Mouse (Mus musculus) cerebellum, adult 2 months (tissue): Measurements from ENCODE around the gene Wdfy1. TPM values are rescaled to one million over a fixed set of nuclear protein-coding genes. Genes with fewer than 3 reads are reported as not detected.

Experiments used
- DNase-seq, 2 experiments: peaks; one replicate each; pipeline ENCODE4 v3.0.0; 2021
- H3K27ac ChIP-seq: fragments of 200-500 bp; 2 replicates; pipeline ENCODE4 v1.5.1; 2012; ENCODE audit warnings: low read length, control low read depth, inconsistent platforms; ENCODE audit not compliant: insufficient read depth
- H3K27me3 ChIP-seq: fragments of 200-500 bp; 2 replicates; pipeline ENCODE4 v1.6.1; 2012; ENCODE audit warnings: inconsistent platforms, mild to moderate bottlenecking, low read length, moderate library complexity; ENCODE audit not compliant: control insufficient read depth, insufficient read depth
- H3K4me1 ChIP-seq: fragments of 200-500 bp; 2 replicates; pipeline ENCODE4 v1.6.1; 2011; ENCODE audit warnings: low read length; ENCODE audit not compliant: control insufficient read depth, insufficient read depth
- H3K4me3 ChIP-seq: fragments of 200-500 bp; replicated peaks from 2 replicates; pipeline ENCODE3; 2011; ENCODE audit warnings: mild to moderate bottlenecking, low read depth, low read length, control low read depth; ENCODE audit not compliant: insufficient read depth
- CTCF ChIP-seq: fragments of 200-500 bp; IDR thresholded peaks from 2 replicates; pipeline ENCODE4 v1.5.1; 2011; ENCODE audit warnings: low read depth, mild to moderate bottlenecking, control low read depth, low read length, moderate library complexity, borderline replicate concordance; ENCODE audit not compliant: insufficient read depth
- POLR2A ChIP-seq: fragments of 200-500 bp; IDR thresholded peaks from 2 replicates; pipeline ENCODE4 v1.6.1; 2011; ENCODE audit warnings: low read length, control low read depth, borderline replicate concordance; ENCODE audit not compliant: insufficient read depth
- WGBS: fragments of 180-500 bp; shearing (Covaris S2); methylation state at CpG from one replicate; pipeline ENCODE4 v1.1.7; 2018; 5-methylcytosine and 5-hydroxymethylcytosine counted together
- polyA plus RNA-seq: library from polyadenylated mRNA; depleted of rRNA; stranded (reverse); fragments of >200 nt; gene quantifications from 2 replicates; pipeline ENCODE4 v1.2.3, GENCODE M21; 2012

Wdfy1 gene
- polyA plus RNA-seq, 1 experiment: 29.9 TPM

DNA sequence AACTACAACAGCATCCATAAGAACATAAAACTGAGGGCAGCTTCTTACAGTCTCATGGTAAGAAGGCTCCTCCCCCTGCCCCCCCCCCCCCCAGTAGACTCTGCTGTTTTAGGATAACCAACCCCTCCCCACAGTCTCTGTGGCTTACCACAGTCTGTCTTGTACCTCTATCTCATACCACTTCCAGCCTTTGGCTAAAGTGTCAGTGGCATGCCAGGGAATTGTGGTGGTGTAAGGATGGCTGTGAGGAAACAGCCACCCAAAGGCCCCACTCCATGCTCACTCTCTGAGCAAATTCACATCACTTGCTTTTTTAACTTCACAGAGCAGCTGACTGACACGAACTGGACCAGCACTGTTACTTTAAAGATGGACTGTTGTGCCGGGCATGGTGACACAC is 77.4 kb downstream of the Wdfy1 start:
- WGBS: 88% methylated on average over 2 of the region's 2 CpGs
- TF ChIP-seq POLR2A: no peak
- no peak for TF ChIP-seq CTCF

DNA sequence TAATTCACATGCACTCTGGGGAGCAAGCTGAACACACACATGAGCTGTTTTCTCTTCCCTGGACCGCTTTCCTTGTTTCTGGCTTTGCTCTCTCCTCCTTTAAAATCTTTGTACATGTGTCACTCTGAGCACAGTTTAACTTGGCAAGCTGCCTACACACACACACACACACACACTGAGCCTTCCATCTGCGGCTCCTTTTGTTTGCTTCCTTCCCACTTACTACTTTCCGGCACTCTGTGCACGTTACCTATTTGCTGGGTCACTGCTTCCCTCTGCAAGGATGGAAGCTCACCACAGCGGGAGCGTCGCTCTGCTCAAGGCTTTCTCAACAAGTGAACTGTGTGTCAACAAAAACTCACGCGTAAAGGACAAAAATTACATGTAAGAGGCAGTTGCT is 78.6 kb downstream of the Wdfy1 start:
- peak in 1 of 2 experiments; percentile 20 for DNase-seq
- 3% methylated on average over 9 of the region's 9 CpGs for WGBS
- Histone ChIP-seq H3K27me3 (no peaks in the 10 kb centered on the region), H3K27ac (no peak overlapping the region), H3K4me3 (no peak overlapping the region), H3K4me1 (peaks cover 3% of the 10 kb centered on the region)
- TF ChIP-seq POLR2A: no peak
- no peak for TF ChIP-seq CTCF

More for the DNA sequence above, 77.4 kb downstream of the Wdfy1 start:
- Histone ChIP-seq H3K4me3 (no peak overlapping the region), H3K27ac (no peak overlapping the region), H3K4me1 (peaks cover 3% of the 10 kb centered on the region), H3K27me3 (no peaks in the 10 kb centered on the region)
- no peak for DNase-seq

DNA sequence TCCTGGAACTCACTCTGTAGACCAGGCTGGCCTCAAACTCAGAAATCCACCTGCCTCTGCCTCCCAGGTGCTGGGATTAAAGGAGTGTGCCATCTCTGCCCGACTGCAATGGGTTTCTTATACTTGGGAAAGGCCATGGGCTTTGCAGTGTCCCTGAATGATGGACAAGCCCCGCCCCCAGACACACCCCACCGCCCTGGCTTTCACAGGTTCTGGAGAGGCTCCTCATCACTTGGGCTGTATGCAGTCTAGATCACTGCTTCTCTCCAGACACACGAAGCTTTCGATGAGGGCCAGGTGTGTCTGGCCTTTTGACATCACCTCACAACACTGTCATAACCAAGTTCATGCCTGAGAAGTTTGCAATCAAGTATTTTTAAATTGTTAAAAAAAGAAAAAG is 79.0 kb downstream of the Wdfy1 start:
- peaks cover 3% of the 10 kb centered on the region for H3K4me1 ChIP-seq
- DNase-seq: no peak
- H3K27ac ChIP-seq: no peak overlapping the region
- WGBS: 39% methylated on average over 5 of the region's 5 CpGs
- TF ChIP-seq POLR2A: no peak
- no peak for TF ChIP-seq CTCF
- no peak overlapping the region for H3K4me3 ChIP-seq
- no peaks in the 10 kb centered on the region for H3K27me3 ChIP-seq

DNA sequence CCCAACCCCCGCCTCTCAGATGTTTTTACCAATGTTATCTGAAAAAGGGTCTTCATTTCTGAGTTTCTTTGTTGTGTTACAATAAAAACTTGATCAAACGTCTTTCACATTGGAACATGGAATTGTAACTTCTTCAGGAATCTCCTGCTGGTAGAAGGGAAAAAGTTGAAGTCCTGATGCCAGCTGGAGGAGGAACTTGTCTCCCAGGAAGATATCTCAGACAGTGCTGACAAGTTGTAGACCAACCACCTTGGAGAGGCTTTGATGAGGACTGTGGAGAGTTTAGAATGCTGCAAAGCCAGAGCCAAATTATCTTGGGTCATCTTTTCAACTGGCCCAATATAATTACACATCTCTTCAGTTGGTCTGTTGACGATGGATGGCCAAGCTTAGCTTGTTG is 83.5 kb downstream of the Wdfy1 start:
- WGBS: 81% methylated on average over 3 of the region's 3 CpGs
- Histone ChIP-seq H3K27me3 (no peaks in the 10 kb centered on the region), H3K27ac (no peak overlapping the region), H3K4me1 (peaks cover 2% of the 10 kb centered on the region), H3K4me3 (no peak overlapping the region)
- TF ChIP-seq POLR2A (no peak), CTCF (no peak)
- no peak for DNase-seq

DNA sequence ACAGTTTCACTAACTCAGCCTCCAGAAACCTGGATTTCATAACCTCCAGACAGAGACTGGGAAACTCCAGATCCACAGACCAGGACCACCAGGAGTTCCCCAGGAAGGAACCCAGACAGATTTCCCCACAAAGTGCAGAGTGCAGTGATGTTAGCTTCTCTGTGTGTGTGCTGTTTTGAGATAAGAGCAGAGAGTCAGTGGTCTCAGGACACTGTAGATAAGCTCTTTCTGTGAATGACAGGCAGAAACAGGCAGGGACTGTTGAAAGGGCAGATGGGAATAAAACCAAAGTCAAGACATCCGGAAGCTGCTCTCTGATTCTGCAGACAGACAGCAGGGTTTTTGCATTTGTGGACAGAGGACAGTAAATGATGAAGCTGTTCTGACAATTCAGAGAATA is 88.7 kb downstream of the Wdfy1 start:
- H3K4me1 ChIP-seq: no peaks in the 10 kb centered on the region
- no peaks in the 10 kb centered on the region for H3K27me3 ChIP-seq
- DNase-seq: no peak
- TF ChIP-seq POLR2A: no peak
- WGBS: 82% methylated on average over 1 of the region's 1 CpGs
- no peak overlapping the region for H3K4me3 ChIP-seq
- no peak overlapping the region for H3K27ac ChIP-seq

DNA sequence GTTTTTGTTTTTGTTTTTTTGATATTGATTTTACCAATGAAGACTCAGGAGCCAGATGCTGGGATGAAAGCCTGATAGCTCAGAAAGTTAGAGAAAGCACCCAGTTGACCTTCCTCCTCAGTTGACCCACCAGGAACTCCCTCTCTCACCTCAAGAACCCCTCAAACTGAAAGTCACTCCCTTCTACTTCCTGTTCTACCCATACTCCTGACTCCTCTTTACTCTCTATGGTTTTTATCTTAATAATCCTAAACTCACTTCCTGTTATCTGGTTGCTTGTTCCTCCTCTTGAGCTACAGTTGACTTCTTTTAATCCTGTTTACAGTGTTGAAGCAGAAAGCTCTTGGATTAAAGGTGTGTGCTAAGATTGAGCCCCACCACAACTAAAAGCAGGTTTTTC is 91.9 kb downstream of the Wdfy1 start:
- H3K4me1 ChIP-seq: no peaks in the 10 kb centered on the region
- TF ChIP-seq CTCF: no peak
- H3K27me3 ChIP-seq: no peaks in the 10 kb centered on the region
- no peak for DNase-seq
- H3K4me3 ChIP-seq: no peak overlapping the region
- H3K27ac ChIP-seq: no peak overlapping the region

DNA sequence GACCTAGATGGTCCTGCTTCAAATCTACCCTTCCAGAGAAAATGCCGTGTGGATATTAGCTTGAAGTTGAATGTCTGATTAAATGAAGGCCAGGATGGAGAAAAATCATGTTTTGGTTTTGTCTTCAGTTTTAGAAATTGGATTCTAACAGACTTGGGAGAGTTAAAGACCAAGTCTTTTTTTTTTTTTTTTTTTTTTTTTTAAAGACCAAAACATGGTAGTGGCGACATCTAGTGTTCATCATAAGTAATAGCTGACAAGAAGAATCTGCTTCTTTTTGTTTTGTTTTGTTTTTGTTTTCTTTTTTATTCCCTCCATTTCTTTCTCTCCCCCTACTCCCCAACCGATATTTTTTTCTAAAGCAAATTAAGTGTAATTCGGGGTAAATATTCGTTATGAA is 93.0 kb downstream of the Wdfy1 start:
- Histone ChIP-seq H3K27ac (no peak overlapping the region), H3K27me3 (no peaks in the 10 kb centered on the region), H3K4me3 (no peak overlapping the region), H3K4me1 (no peaks in the 10 kb centered on the region)
- 11% methylated on average over 5 of the region's 5 CpGs for whole genome bisulfite sequencing
- TF ChIP-seq POLR2A (no peak), CTCF (peak; percentile 35; the same call in 1 of the 2 replicates)
- DNase-seq: no peak

DNA sequence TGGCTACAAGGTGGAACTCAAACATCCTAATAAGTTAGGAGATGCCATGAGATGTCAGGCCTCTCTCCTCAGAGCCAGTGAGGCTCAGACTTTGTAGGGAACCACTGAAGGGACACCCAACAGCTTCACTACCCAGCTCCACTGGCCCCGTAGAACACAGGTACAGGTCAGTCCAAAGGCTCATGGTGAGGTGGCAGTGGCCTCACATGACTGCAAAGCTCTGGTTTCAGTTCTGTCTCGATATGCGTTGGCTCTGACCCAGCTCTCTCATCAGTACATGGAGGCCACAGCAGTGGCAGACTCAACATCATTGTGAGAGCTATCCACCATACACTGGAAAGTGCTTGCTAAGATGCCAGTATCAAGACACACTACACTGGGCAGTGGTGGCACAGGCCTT is 95.2 kb downstream of the Wdfy1 start:
- 77% methylated on average over 3 of the region's 3 CpGs for WGBS
- Histone ChIP-seq H3K27me3 (no peaks in the 10 kb centered on the region), H3K27ac (no peak overlapping the region), H3K4me3 (no peak overlapping the region), H3K4me1 (no peaks in the 10 kb centered on the region)
- TF ChIP-seq POLR2A: no peak
- no peak for TF ChIP-seq CTCF
- no peak for DNase-seq

DNA sequence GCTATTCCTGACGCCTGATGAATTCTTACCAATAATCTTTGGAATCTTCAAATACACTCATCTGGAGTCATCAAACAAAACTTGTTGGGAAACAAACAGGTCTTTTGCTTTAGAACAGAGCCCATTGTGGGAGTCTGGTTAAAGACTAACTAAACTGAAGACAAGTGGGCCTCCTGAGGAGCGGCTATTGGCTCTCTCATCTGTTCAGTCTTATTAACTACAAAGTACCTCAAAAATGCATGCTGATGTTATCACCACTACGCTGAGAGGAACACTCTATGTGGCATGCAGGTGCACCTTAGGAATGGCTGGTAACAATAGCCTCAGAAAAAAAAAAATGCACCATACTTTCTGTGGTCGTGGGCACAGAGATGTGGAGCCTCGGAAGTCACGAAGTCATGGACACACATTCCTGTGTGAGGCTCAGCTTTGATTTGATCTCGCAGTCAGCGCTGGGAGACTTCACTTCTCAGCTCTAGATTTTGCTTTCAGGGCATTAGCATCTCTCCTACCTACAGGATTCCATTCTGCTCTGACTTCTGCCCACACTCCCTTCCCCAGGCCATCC is 97.7 kb downstream of the Wdfy1 start:
- no peak for DNase-seq
- WGBS: 84% methylated on average over 8 of the region's 8 CpGs
- no peak for TF ChIP-seq POLR2A

More for the DNA sequence above, 97.7 kb downstream of the Wdfy1 start:
- Histone ChIP-seq H3K4me1 (no peaks in the 10 kb centered on the region), H3K4me3 (no peak overlapping the region), H3K27me3 (no peaks in the 10 kb centered on the region), H3K27ac (no peak overlapping the region)
